Mouse (Mus musculus) liver, adult (tissue): ENCODE results near the gene Rasgef1b.

Experiments
- GATA4 ChIP-seq: IDR thresholded peaks from 2 replicates; pipeline ENCODE4 v1.6.1; 2014; ENCODE audit warnings: mild to moderate bottlenecking, low read length; ENCODE audit not compliant: insufficient replicate concordance

Rasgef1b gene

DNA sequence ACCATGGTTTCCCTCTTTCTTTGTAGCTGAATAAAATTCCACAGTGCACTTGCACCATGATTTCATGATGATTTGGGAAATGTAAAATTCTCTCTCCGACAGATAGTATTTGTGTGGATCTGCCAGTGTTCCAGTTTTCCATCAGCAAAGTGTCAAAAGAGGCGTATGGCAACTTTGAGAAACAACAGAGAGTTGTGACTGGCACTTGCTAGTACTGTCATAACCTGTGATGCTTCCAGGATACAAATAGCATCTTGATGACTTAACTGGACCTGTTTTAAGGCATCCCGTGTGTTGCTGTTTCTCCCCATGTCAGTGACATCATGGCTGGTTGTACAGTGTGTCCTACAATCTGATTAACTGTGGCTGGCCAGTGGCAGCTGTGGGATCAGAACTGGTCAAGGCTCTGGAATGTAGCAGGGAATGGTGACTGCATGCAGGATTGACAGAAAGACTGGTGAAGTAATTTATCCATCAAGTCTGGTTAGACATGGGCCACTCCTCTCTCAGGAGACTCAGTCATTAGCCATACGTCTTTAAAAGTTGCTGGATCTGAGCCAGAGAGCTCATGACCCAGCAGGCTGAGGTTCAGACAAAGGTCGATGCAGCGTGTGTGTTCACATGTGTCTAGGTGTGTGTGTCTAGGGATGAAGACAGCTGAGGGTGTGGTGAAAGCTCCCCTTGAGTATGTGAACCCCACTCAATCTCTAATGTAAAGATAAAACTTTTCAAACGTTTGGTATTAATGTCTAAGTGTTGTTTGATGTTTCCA, 328.8 kb downstream of the Rasgef1b start:
- no peak for TF ChIP-seq GATA4

GRCm38 (mm10) chr5:99398472-99399070, 330.3 kb downstream of the Rasgef1b start:
- TF ChIP-seq GATA4: no peak

- no peak for TF ChIP-seq GATA4
Measured at GRCm38 (mm10) chr5:99394578-99394977, 334.3 kb downstream of the Rasgef1b start.

DNA sequence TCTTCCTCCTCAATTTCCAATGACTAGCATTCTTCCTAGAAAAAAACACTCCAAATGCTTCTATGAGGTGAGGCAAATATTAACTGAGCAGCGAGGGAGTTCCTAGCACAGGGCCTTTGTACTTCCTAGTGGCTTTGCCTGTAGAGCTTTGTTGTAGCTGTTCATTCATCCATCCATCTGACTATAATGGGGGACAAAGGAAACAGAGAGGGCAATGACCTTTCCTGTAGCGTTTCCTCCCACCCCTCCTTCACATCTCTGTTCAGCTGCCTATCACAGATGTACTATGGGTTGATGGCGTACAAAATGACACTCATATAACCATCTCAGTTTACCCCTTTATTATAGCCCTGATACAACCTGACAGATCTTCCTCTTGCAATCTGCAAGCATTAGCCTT, 337.3 kb downstream of the Rasgef1b start:
- no peak for TF ChIP-seq GATA4

DNA sequence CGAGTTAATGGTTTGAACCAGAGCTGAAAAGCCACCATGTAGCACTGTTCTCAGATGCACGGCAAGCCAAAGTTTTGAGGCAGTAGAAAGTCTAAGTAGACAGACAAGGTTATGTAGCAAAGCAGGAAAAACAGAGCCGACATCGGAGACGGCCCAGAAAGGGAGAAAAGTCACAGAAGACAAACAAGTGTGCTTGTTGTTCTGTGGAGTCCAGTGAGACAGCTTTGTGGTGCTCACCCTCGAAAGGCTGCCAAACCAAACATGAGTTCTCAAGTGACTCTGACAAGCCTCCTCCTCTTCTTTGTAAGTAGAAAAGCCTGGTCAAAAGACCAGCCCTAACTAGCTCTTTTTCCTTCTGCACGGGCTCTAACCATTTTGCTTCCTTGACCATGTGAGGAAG, 338.1 kb downstream of the Rasgef1b start:
- TF ChIP-seq GATA4: no peak

DNA sequence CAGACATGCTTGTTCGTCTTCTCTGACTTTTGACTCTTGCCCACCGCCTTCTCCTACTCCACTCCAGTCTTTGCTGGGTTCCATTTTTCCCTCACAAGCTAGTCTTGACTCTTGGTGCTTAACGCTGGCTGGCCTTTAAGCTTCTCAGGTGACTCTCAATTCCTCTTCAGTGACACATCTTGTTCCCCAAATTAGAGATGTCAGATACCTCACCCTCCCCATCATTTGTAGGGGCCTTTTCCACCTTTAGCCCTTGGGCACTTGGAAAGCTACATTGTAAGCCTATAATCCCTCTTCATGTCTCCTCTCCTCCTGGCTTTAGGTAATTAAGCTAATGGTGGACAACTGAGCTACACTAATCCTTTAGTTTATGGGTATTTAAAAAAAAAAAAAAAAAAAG, 338.6 kb downstream of the Rasgef1b start:
- TF ChIP-seq GATA4: no peak

GRCm38 (mm10) chr5:99388585-99389250, 340.1 kb downstream of the Rasgef1b start:
- no peak for TF ChIP-seq GATA4

GRCm38 (mm10) chr5:99388131-99388530, 340.7 kb downstream of the Rasgef1b start:
- no peak for TF ChIP-seq GATA4

DNA sequence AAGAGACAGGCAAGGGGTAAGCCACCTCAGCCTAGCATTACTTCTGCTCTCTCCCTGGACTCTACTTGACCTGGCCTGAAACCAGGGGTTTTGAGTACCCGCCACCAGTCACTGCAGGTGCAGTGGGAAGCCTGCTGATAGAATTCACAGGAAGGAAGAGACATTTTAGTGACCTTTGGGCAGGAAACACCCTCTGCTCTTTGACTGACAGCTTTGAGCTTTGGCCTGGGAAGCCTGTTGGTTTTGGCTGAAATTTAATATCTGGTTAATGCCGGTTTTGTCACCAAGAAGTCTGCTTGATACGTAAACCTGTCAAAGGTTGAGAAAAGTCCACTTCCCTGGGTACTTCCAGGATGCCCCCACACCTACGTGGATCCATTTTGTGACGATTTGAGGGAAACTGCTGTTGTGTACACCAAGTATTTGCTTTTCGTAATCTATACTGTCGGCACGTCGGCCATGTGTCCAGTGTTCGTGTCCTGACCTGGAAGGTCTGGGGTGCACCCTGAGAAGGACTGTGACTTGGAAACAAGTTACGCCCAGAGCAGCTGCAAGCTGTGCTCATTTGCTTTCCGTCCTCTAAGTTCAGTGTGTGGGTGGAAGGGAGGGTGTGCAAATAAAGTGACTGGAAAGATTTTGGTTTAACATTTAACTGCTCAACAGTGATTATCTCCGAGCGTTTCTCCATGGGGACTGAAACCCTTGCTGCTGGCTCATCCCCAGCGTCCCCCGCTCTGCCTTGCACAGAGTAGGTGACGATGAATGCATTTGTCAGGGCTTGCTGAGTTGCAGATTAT, 341.5 kb downstream of the Rasgef1b start:
- TF ChIP-seq GATA4: peak; percentile 0; the same call in 1 of the 2 replicates

DNA sequence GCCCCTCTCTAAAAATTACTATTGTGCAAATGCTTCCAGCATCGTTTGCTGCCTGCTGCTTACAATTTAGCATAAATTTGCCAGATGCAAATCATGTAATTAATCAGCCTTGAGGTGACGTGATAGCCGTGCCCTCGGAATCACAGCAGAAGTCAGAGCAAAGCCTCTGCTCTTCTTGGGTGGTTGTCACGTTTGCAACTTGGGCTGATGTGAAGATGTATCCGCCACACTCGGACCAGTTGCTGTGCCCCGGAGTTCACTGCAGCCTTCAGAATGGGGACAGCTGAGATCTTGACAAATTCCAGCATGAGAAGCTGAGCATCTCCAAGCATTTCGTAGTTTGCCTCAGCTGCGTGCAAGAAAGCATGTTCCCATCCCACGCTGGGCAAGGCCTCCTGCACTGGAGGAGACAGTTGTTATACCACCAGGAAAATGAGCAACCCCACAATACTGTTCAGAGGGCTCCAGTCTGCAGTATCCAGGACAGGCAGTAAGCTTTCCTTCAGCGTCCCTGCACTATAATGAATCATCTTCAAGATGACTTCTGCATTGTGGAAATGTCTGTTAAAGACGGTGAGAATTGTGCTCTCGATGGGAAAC, 342.5 kb downstream of the Rasgef1b start:
- no peak for TF ChIP-seq GATA4

GRCm38 (mm10) chr5:99385737-99386136, 343.1 kb downstream of the Rasgef1b start:
- no peak for TF ChIP-seq GATA4

DNA sequence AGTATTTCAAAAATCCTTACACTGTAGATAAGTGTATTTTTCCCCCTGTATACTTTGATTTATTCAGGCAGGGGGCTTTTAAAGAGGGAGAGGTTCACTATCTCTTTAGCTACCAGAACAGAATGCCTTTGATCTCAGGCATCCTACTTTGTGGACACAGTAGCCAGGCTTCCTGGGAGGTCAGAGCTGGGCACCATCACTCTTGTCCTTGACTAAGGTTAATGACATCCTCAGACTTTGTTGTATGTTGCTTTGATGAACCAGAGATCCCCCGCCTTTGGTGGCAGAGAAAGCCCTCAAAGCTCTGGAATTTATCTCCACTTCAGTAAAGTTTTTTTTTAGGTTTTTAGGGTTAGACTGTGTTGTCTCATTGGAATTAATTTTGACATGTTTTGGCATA, 343.8 kb downstream of the Rasgef1b start:
- TF ChIP-seq GATA4: no peak

- TF ChIP-seq GATA4: no peak
Measured at GRCm38 (mm10) chr5:99383783-99384281, 345.0 kb downstream of the Rasgef1b start.

GRCm38 (mm10) chr5:99382786-99383185, 346.1 kb downstream of the Rasgef1b start:
- no peak for TF ChIP-seq GATA4

- no peak for TF ChIP-seq GATA4
Measured at GRCm38 (mm10) chr5:99381639-99382038, 347.2 kb downstream of the Rasgef1b start.
